Mouse (Mus musculus): Measurements from ENCODE around the gene Mon1a.

The Mon1a gene

GRCm38 (mm10) chr9:107910025-107910769 is 22.2 kb downstream of the Mon1a start:
- no peak for DNase-seq

GRCm38 (mm10) chr9:107914764-107915420 is 26.9 kb downstream of the Mon1a start:
- DNase-seq, result no peak

GRCm38 (mm10) chr9:107917895-107918608 is 30.1 kb downstream of the Mon1a start:
- no peak for DNase-seq

GRCm38 (mm10) chr9:107918884-107919283 is 30.9 kb downstream of the Mon1a start:
- no peak for DNase-seq

- DNase-seq, result no peak
Observed at GRCm38 (mm10) chr9:107919441-107919840, 31.5 kb downstream of the Mon1a start.

GRCm38 (mm10) chr9:107923021-107923420 is 35.1 kb downstream of the Mon1a start:
- peak; percentile 25 to 64 for DNase-seq

GRCm38 (mm10) chr9:107923956-107924355 is 36.0 kb downstream of the Mon1a start:
- DNase-seq, result no peak

- DNase-seq, result no peak
Observed at GRCm38 (mm10) chr9:107925251-107925650, 37.3 kb downstream of the Mon1a start.

- DNase-seq, result no peak
Observed at GRCm38 (mm10) chr9:107926920-107927420, 39.0 kb downstream of the Mon1a start.

- DNase-seq, result no peak
Observed at GRCm38 (mm10) chr9:107927749-107928148, 39.8 kb downstream of the Mon1a start.

GRCm38 (mm10) chr9:107928169-107928568 is 40.2 kb downstream of the Mon1a start, which contains the start of gene Actl11:
Actl11 (plus strand) TSS chr9:107928469.
- DNase-seq, result no peak

GRCm38 (mm10) chr9:107932221-107932620 is 44.3 kb downstream of the Mon1a start:
- no peak for DNase-seq

- no peak for DNase-seq
Observed at GRCm38 (mm10) chr9:107934146-107934545, 46.2 kb downstream of the Mon1a start.

- DNase-seq, result no peak
Observed at GRCm38 (mm10) chr9:107935374-107935773, 47.4 kb downstream of the Mon1a start, which contains the start of gene Camkv. Camkv (plus strand) TSS chr9:107935674.

- DNase-seq, result no peak
Observed at GRCm38 (mm10) chr9:107935790-107936214, 47.9 kb downstream of the Mon1a start.

- DNase-seq, result no peak
Observed at GRCm38 (mm10) chr9:107936215-107936822, 48.4 kb downstream of the Mon1a start.

GRCm38 (mm10) chr9:107936831-107937230 is 48.9 kb downstream of the Mon1a start:
- DNase-seq, result no peak

- DNase-seq, result no peak
Observed at GRCm38 (mm10) chr9:107947241-107948194, 59.6 kb downstream of the Mon1a start.

GRCm38 (mm10) chr9:107949184-107949921 is 61.4 kb downstream of the Mon1a start:
- DNase-seq, result no peak

- DNase-seq, result no peak
Observed at GRCm38 (mm10) chr9:107949922-107950235, 61.9 kb downstream of the Mon1a start, which contains the start of gene Traip. Traip (plus strand) TSS chr9:107950136.

Measured in kidney, adult 8-10 months (tissue).